Mouse (Mus musculus): ENCODE data around the gene Lzts2.

- TF ChIP-seq TAL1 (IDR thresholded peaks at IDR 0.05; ENCODE audit: low read length) = no peak
- TF ChIP-seq GATA1 (IDR thresholded peaks at IDR 0.05; ENCODE audit: low read length) = no peak
Measured at GRCm38 (mm10) chr19:44988321-44988720, 25.9 kb upstream of the Lzts2 start.

Data from erythroblast, embryonic 14.5 days (primary cell).